Mouse (Mus musculus) myocyte (in vitro differentiated cells): ENCODE measurements at regions not wholly inside any gene's neighbourhood (a gene's known extent, or its start where the extent isn't known, plus 50 kb on each side); places are given as distances from the start of the nearest gene placed in this dataset.

Experiments
- CEBPB ChIP-seq: IDR thresholded peaks from 2 replicates; pipeline ENCODE4 v1.6.1; 2011; ENCODE audit warnings: mild to moderate bottlenecking, moderate library complexity; ENCODE audit not compliant: poor library complexity, insufficient read depth, severe bottlenecking
- E2F4 ChIP-seq: IDR thresholded peaks from one replicate; pipeline ENCODE4 v1.6.1; 2011; ENCODE audit warnings: mild to moderate bottlenecking, control low read depth, moderate library complexity; ENCODE audit not compliant: insufficient read depth
- MYOD1 ChIP-seq, 3 experiments: IDR thresholded peaks; one replicate each; pipeline ENCODE4 v1.6.1; 2011; ENCODE audit warnings: control low read depth in 2 of 3, low read depth in 2 of 3, mild to moderate bottlenecking in 2 of 3, moderate library complexity in 1 of 3; ENCODE audit not compliant: insufficient read length in 2 of 3, control insufficient read depth in 1 of 3
- MYOG ChIP-seq, 3 experiments: IDR thresholded peaks; one replicate each; pipeline ENCODE4 v1.6.1; 2011; ENCODE audit warnings: control low read depth in 2 of 3, low read depth in 2 of 3, mild to moderate bottlenecking in 2 of 3; ENCODE audit not compliant: insufficient read length in 2 of 3, control insufficient read depth in 1 of 3, insufficient read depth in 1 of 3
- POLR2A ChIP-seq: IDR thresholded peaks from one replicate; pipeline ENCODE4 v1.6.1; 2011; ENCODE audit warnings: low read depth, mild to moderate bottlenecking, control low read depth, moderate library complexity; ENCODE audit not compliant: insufficient read length
- POLR2AphosphoS2 ChIP-seq: IDR thresholded peaks from one replicate; pipeline ENCODE4 v1.6.1; 2011; ENCODE audit warnings: low read depth, control low read depth; ENCODE audit not compliant: insufficient read length
- USF1 ChIP-seq: IDR thresholded peaks from one replicate; pipeline ENCODE4 v1.6.1; 2011; ENCODE audit warnings: low read depth, mild to moderate bottlenecking, control low read depth, moderate library complexity

- TF ChIP-seq E2F4 (no peak), MYOG (IDR thresholded peaks at IDR 0.05; ENCODE audit: control insufficient read depth in 1 of 3, insufficient read depth in 1 of 3, insufficient read length in 2 of 3, low read depth in 2 of 3) (no peak), POLR2A (no peak), CEBPB (no peak), USF1 (no peak), POLR2AphosphoS2 (no peak), MYOD1 (IDR thresholded peaks at IDR 0.05; ENCODE audit: control insufficient read depth in 1 of 3, insufficient read length in 2 of 3, low read depth in 2 of 3) (no peak)
Observed at GRCm38 (mm10) chr14:58496902-58497301, 426.6 kb downstream of the Fgf9 start.
